Mouse (Mus musculus): Measurements from ENCODE around the gene Acsbg1. TPM values are rescaled to one million over a fixed set of nuclear protein-coding genes. Genes with fewer than 3 reads are reported as not detected.
"Not testable (repeated sequence)": the region's sequence is repeated elsewhere in the genome, so short reads cannot be mapped to it uniquely, and the experiment has no call there.

Gene Acsbg1
- total RNA-seq, 2 experiments from 2014 or later: 0.36 to 0.66 TPM

DNA sequence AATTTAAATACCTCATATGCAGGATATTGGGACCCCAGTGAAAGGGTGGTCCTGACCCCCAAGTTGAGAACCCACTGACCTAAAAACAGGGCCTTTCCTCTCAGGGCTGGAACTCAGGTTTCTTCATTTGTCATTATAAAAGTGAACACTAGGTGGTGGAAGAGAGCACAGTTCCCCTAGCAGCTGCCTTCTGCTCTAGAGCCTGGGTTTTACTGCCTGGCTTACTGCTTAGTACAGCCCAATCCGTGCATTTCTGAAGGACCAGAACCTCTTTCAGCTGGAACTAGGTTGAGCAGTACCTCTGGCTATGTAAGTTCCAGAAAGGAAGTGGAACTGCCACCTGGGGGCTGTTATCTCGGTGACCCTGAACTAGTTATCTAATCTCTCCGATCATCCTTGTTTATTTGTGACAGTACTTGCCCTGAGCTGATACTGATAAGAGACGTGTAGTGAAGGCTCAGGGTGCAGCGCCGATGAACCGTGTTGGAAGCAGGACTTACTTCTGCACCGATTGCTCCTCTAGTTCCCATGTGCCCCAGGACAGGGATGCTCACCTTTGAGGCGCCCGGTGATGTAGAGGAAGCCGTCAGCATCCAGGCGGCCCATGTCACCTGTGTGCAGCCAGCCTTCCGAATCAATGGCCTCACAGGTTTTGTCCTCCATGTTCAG, 47.4 kb downstream of the Acsbg1 start:
- no peak for DNase-seq (ENCODE audit: low spot score in 2 of 2)

- DNase-seq (ENCODE audit: low spot score in 2 of 2): no peak
These were observed 48.9 kb downstream of the Acsbg1 start for GRCm38 (mm10) chr9:54612781-54613191.

- peak; percentile 21 to 55 for DNase-seq (ENCODE audit: low spot score in 2 of 2)
These were observed 56.8 kb downstream of the Acsbg1 start for GRCm38 (mm10) chr9:54604886-54605285.

GRCm38 (mm10) chr9:54604131-54604654, 57.5 kb downstream of the Acsbg1 start:
- no peak for DNase-seq (ENCODE audit: low spot score in 2 of 2)

DNA sequence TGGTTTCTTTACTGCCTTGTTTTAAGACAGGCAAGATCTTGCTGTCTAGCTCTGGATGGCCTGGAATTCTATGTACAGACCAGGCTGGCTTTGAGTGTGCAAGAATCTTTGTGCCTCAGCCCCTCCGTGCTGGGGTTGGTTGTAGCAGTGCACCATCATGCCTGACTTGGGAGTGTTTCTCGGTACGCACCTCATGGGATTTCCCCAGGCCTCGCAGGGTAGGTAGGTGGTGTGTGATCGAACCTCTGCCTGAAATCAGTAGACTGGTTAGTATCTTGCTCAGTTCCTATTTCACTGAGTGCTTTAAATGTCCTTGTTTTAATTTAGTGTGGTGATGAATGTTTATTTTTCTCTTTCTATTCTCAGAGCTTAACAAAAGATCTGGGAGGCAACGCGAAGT, 58.8 kb downstream of the Acsbg1 start:
- no peak for DNase-seq (ENCODE audit: low spot score in 2 of 2)

DNA sequence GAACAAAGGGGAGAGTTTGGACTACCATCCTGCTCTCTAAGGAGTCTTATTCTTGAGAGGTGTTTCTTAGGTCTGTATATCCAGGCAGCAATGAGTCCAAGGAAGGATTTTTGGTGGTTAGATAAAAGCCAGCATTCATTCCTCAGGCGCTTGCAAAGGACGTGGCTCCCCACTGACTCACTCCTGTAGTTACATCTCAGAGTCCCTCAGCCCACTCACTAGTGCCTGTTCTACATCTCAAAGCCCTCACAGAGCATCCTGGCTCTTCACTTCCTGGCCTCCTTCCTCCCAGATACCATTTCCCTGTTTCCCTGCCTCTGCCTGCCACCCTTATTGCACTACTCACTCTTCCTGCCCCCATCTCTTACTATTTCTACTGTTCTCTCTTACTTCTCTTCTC, 59.3 kb downstream of the Acsbg1 start:
- DNase-seq (ENCODE audit: low spot score in 2 of 2): no peak

GRCm38 (mm10) chr9:54596752-54597465, 64.8 kb downstream of the Acsbg1 start:
- DNase-seq (ENCODE audit: low spot score in 2 of 2): no peak

- DNase-seq (ENCODE audit: low spot score in 2 of 2): not testable (repeated sequence)
These were observed 68.0 kb downstream of the Acsbg1 start for GRCm38 (mm10) chr9:54593652-54594051.

DNA sequence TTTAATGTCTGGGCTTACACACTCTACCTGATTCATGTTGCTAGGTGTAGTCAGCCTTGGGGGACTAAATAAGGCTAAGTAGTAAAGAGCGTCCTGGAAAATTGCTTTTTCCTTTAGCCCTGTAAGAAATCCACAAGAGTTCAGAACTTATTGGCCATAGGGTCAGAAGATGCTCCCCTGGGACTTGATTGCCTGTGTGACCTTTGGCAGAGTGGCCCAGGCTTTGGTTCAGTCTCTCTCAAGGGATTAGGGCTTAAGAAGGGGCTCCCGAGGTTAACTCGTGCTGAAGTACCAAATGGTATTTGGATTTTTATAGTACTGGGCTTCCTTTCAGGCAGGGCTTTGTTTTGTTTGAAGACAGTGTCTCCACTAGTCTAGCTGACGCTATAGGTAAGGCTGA, 73.8 kb downstream of the Acsbg1 start:
- DNase-seq (ENCODE audit: low spot score in 2 of 2): no peak

GRCm38 (mm10) chr9:54586199-54587061, 75.2 kb downstream of the Acsbg1 start, which contains the start of gene Idh3a:
Gene Idh3a, plus strand, starts transcription at chr9:54586334.
- DNase-seq (ENCODE audit: low spot score in 2 of 2): peak; percentile 98 to 99

- DNase-seq (ENCODE audit: low spot score in 2 of 2): no peak
These were observed 75.9 kb downstream of the Acsbg1 start for GRCm38 (mm10) chr9:54585839-54586198.

- DNase-seq (ENCODE audit: low spot score in 2 of 2): not testable (repeated sequence)
These were observed 77.5 kb downstream of the Acsbg1 start for GRCm38 (mm10) chr9:54584127-54584526.

GRCm38 (mm10) chr9:54583712-54584111, 78.0 kb downstream of the Acsbg1 start:
- no peak for DNase-seq (ENCODE audit: low spot score in 2 of 2)

DNA sequence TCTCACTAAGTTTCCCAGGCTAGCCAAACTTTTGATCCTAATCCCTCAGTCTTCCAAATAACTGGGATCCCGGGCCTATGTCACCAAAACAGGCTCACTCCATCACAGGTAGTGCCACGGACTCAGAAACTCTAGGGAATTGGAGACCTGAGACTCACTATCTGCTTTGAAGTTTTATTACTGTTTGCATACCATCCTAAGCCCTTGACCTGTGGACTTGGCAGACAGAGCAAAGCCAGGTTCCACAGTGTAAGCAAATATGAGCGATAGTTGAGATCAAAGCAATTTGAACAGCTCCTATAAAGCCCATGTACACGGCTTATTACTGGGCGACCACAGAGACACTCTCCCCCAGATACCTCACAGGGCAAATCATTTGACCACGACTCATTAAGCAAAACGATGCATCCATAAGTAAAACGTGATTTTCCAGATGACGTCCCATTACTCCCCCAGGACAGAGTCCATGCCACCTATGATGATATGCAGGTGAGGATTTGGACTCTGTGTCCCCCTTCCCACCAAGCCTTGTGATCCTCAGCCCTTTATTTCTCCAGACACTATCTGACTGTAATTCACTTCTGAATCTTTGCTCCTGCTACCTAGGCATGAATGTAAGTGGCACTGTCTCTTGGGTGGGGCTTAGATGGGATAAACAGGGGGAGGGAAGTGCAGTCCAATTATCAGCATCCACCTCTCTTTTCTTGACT, 90.4 kb downstream of the Acsbg1 start:
- DNase-seq (ENCODE audit: low spot score in 2 of 2): no peak

- no peak for DNase-seq (ENCODE audit: low spot score in 2 of 2)
These were observed 92.9 kb downstream of the Acsbg1 start for GRCm38 (mm10) chr9:54568732-54569131.

- no peak for DNase-seq (ENCODE audit: low spot score in 2 of 2)
These were observed 94.7 kb downstream of the Acsbg1 start for GRCm38 (mm10) chr9:54566958-54567357.

DNA sequence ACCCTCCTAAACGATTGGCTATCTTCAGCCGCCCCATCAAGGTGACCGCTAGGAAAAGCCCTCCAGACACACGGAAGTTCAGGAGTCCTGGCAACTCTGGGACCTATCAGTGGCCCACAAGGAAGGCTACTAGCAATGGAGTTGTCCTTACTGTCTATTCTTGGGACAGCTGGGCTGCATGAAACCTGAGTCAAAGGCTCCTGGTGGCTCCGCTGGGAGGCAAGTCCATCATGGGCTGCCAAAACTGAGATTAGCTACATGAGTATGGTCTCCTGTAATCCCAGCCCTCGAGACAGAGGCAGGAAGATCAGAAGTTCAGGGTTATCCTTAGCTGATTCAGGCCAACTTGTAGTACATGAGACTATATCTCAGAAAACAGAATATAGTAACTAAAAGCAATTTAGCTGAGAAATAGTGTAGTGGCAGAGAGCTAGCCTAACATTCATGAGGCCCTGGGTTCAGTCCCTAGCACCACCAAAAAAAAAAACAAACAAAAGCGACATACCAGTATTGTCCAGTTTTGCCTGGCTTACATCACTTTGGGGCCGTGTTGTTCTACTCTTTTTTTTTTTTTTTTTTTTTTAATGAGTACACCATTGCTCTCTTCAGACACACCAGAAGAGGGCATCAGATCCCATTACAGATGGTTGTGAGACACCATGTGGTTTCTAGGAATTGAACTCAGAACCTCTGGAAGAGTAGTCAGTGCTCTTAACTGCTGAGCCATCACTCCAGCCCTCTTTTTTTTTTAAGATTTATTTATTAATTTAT, 100.7 kb downstream of the Acsbg1 start:
- DNase-seq (ENCODE audit: low spot score in 2 of 2): no peak

DNA sequence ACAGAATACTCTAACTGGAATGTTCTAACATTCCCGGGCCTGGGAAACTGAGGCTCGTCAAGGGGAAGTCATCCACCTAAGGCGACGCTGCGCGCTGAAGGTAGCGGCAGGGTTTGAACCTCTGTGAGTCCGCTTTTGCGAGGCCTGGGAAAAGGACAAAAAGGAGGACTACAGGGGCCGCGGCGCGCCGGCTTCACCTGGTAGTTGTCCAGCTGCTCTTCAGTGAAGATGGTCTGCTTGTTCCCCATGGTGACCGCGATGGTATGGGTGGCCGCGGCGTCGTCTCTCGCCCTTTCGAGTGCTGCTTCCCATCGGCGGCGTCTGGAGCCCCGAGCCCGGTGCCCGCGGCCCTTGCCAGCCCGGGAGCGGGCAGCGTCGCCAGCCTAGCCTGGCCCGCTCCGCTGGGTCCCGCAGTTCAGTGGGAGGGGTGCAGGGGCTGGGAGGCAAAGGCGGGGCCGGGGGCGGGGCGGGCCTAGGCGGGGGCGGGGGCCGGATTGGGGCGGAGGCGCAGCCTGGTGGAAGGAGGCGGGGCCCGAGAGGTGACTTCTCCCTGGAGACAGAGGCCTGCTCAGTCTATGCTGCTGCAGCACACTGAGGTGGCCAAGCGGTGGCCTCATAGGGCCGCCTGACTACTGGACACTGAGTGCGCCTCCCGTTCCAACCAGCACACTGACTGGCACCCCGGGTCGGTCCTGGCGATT, 101.7 kb downstream of the Acsbg1 start, which contains the start of gene Cib2:
Gene Cib2, minus strand, starts transcription at position 448 of the 701 bp plus-strand sequence.
- peak; percentile 40 to 71 for DNase-seq (ENCODE audit: low spot score in 2 of 2)

DNA sequence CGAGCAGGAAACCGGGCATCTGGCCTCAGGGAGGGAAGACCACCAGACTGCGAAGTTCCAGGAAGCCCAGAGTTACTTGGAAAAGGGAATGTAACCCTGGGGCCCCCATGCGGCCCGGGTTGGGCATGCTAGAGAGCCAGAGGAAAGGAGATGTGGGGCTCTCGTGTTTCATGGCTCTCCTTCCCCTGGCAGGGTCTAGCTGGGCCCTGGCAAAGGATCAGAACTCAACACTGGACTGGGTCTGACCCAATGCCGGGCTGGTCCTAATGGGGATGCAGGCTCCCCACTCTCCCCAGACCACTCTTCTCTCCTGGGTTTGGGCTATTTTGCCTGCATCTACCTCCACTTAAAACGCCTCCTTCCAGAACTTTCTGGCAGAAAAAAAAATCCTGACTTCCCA, 102.9 kb downstream of the Acsbg1 start:
- DNase-seq (ENCODE audit: low spot score in 2 of 2): no peak
